Mouse (Mus musculus) lung, postnatal 0 days (tissue): ENCODE measurements around the gene Dcst1. TPM values are rescaled to one million over a fixed set of nuclear protein-coding genes. Genes with fewer than 3 reads are reported as not detected.

ENCODE experiments used
- ATAC-seq: fragments of 200-750 bp; cut with Nextera tagmentation; 2 replicates; pipeline ENCODE4 v1.8.0; 2017; ENCODE audit warnings: moderate library complexity
- DNase-seq: peaks from one replicate; pipeline ENCODE4 v3.0.0-alpha.2; 2016; ENCODE audit warnings: low spot score
- H3K27ac ChIP-seq: fragments of 300-500 bp; sonication (generic); 2 replicates; pipeline ENCODE4 v1.5.1; 2014; ENCODE audit warnings: antibody characterized with exemption, mild to moderate bottlenecking, low read length, mixed read lengths
- H3K27me3 ChIP-seq: fragments of 300-500 bp; sonication (generic); replicated peaks from 2 replicates; pipeline ENCODE4 v1.6.1; 2014; ENCODE audit warnings: low read length, mixed read lengths; ENCODE audit not compliant: insufficient read depth
- H3K36me3 ChIP-seq: fragments of 300-500 bp; sonication (generic); 2 replicates; pipeline ENCODE4 v1.6.1; 2014; ENCODE audit warnings: low read length, mixed read lengths; ENCODE audit not compliant: insufficient read depth
- H3K4me1 ChIP-seq: fragments of 300-500 bp; sonication (generic); 2 replicates; pipeline ENCODE4 v1.6.1; 2014; ENCODE audit warnings: antibody characterized with exemption, low read depth, low read length, mixed read lengths; ENCODE audit not compliant: insufficient read depth
- H3K4me2 ChIP-seq: fragments of 300-500 bp; sonication (generic); replicated peaks from 2 replicates; pipeline ENCODE4 v1.6.1; 2014; ENCODE audit warnings: low read depth, mild to moderate bottlenecking, low read length, moderate library complexity, mixed read lengths
- H3K4me3 ChIP-seq: fragments of 300-500 bp; sonication (generic); 2 replicates; pipeline ENCODE4 v1.5.1; 2014; ENCODE audit warnings: low read depth, low read length
- H3K9ac ChIP-seq: fragments of 300-500 bp; sonication (generic); replicated peaks from 2 replicates; pipeline ENCODE4 v1.6.1; 2014; ENCODE audit warnings: low read depth, mild to moderate bottlenecking
- H3K9me3 ChIP-seq: fragments of 300-500 bp; sonication (generic); 2 replicates; pipeline ENCODE4 v1.6.1; 2016; ENCODE audit warnings: low read length, mixed read lengths
- CTCF ChIP-seq: IDR thresholded peaks from 2 replicates; pipeline ENCODE4 v1.5.1; 2016; ENCODE audit warnings: antibody characterized with exemption, mild to moderate bottlenecking
- EP300 ChIP-seq: IDR thresholded peaks from 2 replicates; pipeline ENCODE4 v1.6.1; 2016; ENCODE audit warnings: antibody characterized with exemption, mild to moderate bottlenecking, control low read depth
- WGBS: fragments of 180-500 bp; shearing (Covaris S2); extraction: QIAGEN DNeasy Blood & Tissue Kit; methylation state at CpG from one replicate; pipeline ENCODE4 v1.1.7; 2014; 5-methylcytosine and 5-hydroxymethylcytosine counted together
- polyA plus RNA-seq: library from polyadenylated mRNA; unstranded; fragments of >200 nt; fragmentation: Nextera tagmentation; extraction: Ambion mirVana; gene quantifications from 2 replicates; pipeline ENCODE4 v1.2.1, GENCODE M21; 2015

Dcst1 gene
- polyA plus RNA-seq, 1 experiment from 2014 or later = 0.11 TPM

DNA sequence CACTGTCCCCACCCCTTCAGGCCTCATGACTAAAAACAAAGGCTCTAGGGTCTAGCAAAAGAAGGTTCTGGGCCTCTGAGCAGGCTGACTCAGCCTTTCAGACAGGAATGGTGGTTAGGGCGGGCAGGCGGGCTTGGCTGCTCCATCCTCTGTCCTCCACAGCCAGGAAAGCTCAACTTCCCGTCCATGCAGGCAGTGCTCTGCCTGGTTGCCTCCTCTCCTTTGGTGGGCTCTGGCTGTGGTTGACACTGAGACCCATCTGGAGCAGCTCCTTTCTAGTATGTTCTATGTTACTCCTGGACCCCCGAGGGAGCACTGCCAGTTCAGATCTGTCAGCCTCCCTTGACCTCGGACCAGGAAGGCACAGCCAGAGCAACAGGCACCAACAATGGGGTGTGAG is 37.6 kb upstream of the Dcst1 start, which contains the start of gene Lenep:
Lenep (minus strand) TSS at position 101 of the 400 bp plus-strand sequence.
- H3K9ac ChIP-seq = no peak within 1 kb of the TSS
- no peak within 1 kb of the TSS for H3K4me3 ChIP-seq
- peaks cover 12% of the 10 kb centered on the region; the same call in 1 of the 2 replicates for H3K36me3 ChIP-seq
- ATAC-seq (no peak), DNase-seq (no peak)
- H3K27ac ChIP-seq = no peak within 1 kb of the TSS
- H3K27me3 ChIP-seq = no peaks in the 10 kb centered on the region
- no peaks in the 10 kb centered on the region for H3K9me3 ChIP-seq
- TF ChIP-seq CTCF = no peak
- no peak for TF ChIP-seq EP300
- H3K4me2 ChIP-seq = no peak within 1 kb of the TSS
- no peaks in the 10 kb centered on the region for H3K4me1 ChIP-seq
- WGBS = 76% methylated on average over 5 of the region's 5 CpGs

- no peak overlapping the region for H3K4me3 ChIP-seq
- H3K4me2 ChIP-seq = no peak overlapping the region
- DNase-seq (no peak), ATAC-seq (no peak)
- no peak overlapping the region for H3K9ac ChIP-seq
- H3K36me3 ChIP-seq = peaks cover 12% of the 10 kb centered on the region; the same call in 1 of the 2 replicates
- no peaks in the 10 kb centered on the region for H3K27me3 ChIP-seq
- WGBS = 87% methylated on average over 7 of the region's 7 CpGs
- H3K9me3 ChIP-seq = no peaks in the 10 kb centered on the region
- no peaks in the 10 kb centered on the region for H3K4me1 ChIP-seq
- TF ChIP-seq CTCF = no peak
- no peak for TF ChIP-seq EP300
- H3K27ac ChIP-seq = no peak overlapping the region
Observed at GRCm38 (mm10) chr3:89401329-89401728, 36.3 kb upstream of the Dcst1 start.

GRCm38 (mm10) chr3:89396654-89397005 is 31.6 kb upstream of the Dcst1 start:
- WGBS = 2% methylated on average over 4 of the region's 4 CpGs
- Histone ChIP-seq H3K27ac (no peak overlapping the region), H3K4me2 (peak overlapping the region; percentile 99), H3K4me1 (peaks cover 5% of the 10 kb centered on the region; the same call in 1 of the 2 replicates), H3K36me3 (no peaks in the 10 kb centered on the region), H3K4me3 (peak overlapping the region; percentile 78), H3K9ac (0 out of 2 replicates have a peak overlapping the region, but pooled peaks have one; percentile 58), H3K9me3 (no peaks in the 10 kb centered on the region), H3K27me3 (no peaks in the 10 kb centered on the region)
- TF ChIP-seq CTCF = no peak
- DNase-seq = no peak
- ATAC-seq = no peak

GRCm38 (mm10) chr3:89395806-89396653 is 31.0 kb upstream of the Dcst1 start:
- Histone ChIP-seq H3K27ac (peak overlapping the region; percentile 62), H3K4me1 (peaks cover 5% of the 10 kb centered on the region; the same call in 1 of the 2 replicates), H3K27me3 (no peaks in the 10 kb centered on the region), H3K4me2 (peak overlapping the region; percentile 99), H3K4me3 (peak overlapping the region; percentile 78), H3K9ac (peak overlapping the region; percentile 58; the same call in 1 of the 2 replicates), H3K9me3 (no peaks in the 10 kb centered on the region), H3K36me3 (no peaks in the 10 kb centered on the region)
- TF ChIP-seq CTCF (peak; percentile 90), EP300 (no peak)
- WGBS = 2% methylated on average over 30 of the region's 44 CpGs
- DNase-seq (peak; percentile 86), ATAC-seq (no peak)

DNA sequence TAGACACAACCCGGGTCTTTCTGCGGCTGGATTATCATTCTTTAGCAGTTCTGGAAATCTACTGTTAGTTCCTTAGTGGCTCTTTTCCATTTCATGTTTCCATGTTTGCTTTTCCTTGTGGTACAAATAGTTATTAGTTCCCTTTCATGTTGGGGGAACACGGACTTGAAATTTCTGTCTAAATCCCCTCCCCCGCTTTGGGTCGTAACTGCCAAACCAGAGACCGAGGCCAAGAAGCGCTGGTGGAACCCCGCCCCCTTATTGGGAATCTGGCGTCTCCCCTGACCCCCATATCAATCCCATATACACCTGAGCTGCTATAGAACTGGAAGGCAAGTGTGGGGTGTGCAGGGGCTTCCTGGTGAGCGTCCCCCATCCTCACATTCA is 30.4 kb upstream of the Dcst1 start:
- Histone ChIP-seq H3K27me3 (no peaks in the 10 kb centered on the region), H3K36me3 (no peaks in the 10 kb centered on the region), H3K9me3 (no peaks in the 10 kb centered on the region), H3K4me1 (peaks cover 5% of the 10 kb centered on the region), H3K4me2 (peak overlapping the region; percentile 99), H3K9ac (peak overlapping the region; percentile 65), H3K4me3 (peak overlapping the region; percentile 78), H3K27ac (peak overlapping the region; percentile 97)
- ATAC-seq = no peak
- TF ChIP-seq EP300 = no peak
- no peak for TF ChIP-seq CTCF
- 7% methylated on average over 10 of the region's 10 CpGs for WGBS
- no peak for DNase-seq

GRCm38 (mm10) chr3:89394894-89395256 is 29.8 kb upstream of the Dcst1 start:
- no peak for TF ChIP-seq CTCF
- no peak for TF ChIP-seq EP300
- Histone ChIP-seq H3K9me3 (no peaks in the 10 kb centered on the region), H3K27ac (peak overlapping the region; percentile 97), H3K27me3 (no peaks in the 10 kb centered on the region), H3K36me3 (no peaks in the 10 kb centered on the region), H3K4me1 (peaks cover 10% of the 10 kb centered on the region), H3K4me3 (peak overlapping the region; percentile 78), H3K4me2 (peak overlapping the region; percentile 99), H3K9ac (peak overlapping the region; percentile 65; the same call in 1 of the 2 replicates)
- 0% methylated on average over 12 of the region's 12 CpGs for WGBS
- peak; percentile 95 for DNase-seq
- ATAC-seq = peak; percentile 16
